Mouse (Mus musculus): Measurements from ENCODE around the gene Calhm5.

- TF ChIP-seq CTCF (IDR thresholded peaks at IDR 0.05; ENCODE audit: extremely low read depth, insufficient read depth, insufficient read length, insufficient replicate concordance) (no peak), POLR2A (IDR thresholded peaks at IDR 0.05; ENCODE audit: low read depth, low read length) (no peak)
These were observed 31.4 kb upstream of the Calhm5 start, which contains the start of gene Calhm6 for GRCm38 (mm10) chr10:34127392-34128378.

Measured in spleen, adult 2 months (tissue).